Mouse (Mus musculus) stomach, postnatal 0 days (tissue): Measurements from ENCODE around the gene Asb15.

Experiments used
- CTCF ChIP-seq: IDR thresholded peaks from 2 replicates; pipeline ENCODE4 v1.5.1; 2016; ENCODE audit warnings: antibody characterized with exemption, low read depth, mild to moderate bottlenecking, moderate library complexity
- EP300 ChIP-seq: optimal IDR thresholded peaks from 2 replicates; pipeline ENCODE3; 2016; ENCODE audit warnings: antibody characterized with exemption

GRCm38 (mm10) chr6:24583456-24583855 lies 55.5 kb downstream of the Asb15 start:
- TF ChIP-seq CTCF: no peak
- TF ChIP-seq EP300: no peak
